Mouse (Mus musculus): ENCODE measurements around the gene Rnf157. TPM values are rescaled to one million over a fixed set of nuclear protein-coding genes. Genes with fewer than 3 reads are reported as not detected.

Gene Rnf157
- polyA plus RNA-seq, 1 experiment from 2014 or later, result 40.5 TPM

GRCm38 (mm10) chr11:116306126-116306982 lies 106.5 kb downstream of the Rnf157 start:
- ChIA-PET POLR2A (interaction anchor here (0.9 to 1.4 kb wide), 4 partner anchors 12 to 84 kb away, joined by 3 to 4 read pairs (median 4); no protein-coding TSS in a partner anchor), CTCF (interaction anchor here (0.7 to 2.3 kb wide), 4 partner anchors 10 to 30 kb away, joined by 3 to 11 read pairs (median 5); no protein-coding TSS in a partner anchor)
- DNase-seq (ENCODE audit: low read depth, low spot score) (no peak), ATAC-seq (peak; percentile 78)
- no peaks in the 10 kb centered on the region for H3K27me3 ChIP-seq
- no peak for TF ChIP-seq CTCF (IDR thresholded peaks at IDR 0.05)
- in situ Hi-C loops (cut with MboI; ENCODE audit: low pct_unique_long_range_greater_than_20kb), result no loop called here

- ChIA-PET CTCF (interaction anchor here (0.8 to 2.2 kb wide), 3 partner anchors 11 to 143 kb away, joined by 3 to 7 read pairs (median 4); no protein-coding TSS in a partner anchor), POLR2A (interaction anchor here (1.4 kb wide), 1 partner anchor 11 kb away, joined by 4 read pairs; no protein-coding TSS in a partner anchor)
- DNase-seq (ENCODE audit: low read depth, low spot score) (no peak), ATAC-seq (no peak)
- no peaks in the 10 kb centered on the region for H3K27me3 ChIP-seq
- TF ChIP-seq CTCF (IDR thresholded peaks at IDR 0.05), result no peak
- in situ Hi-C loops (cut with MboI; ENCODE audit: low pct_unique_long_range_greater_than_20kb), result no loop called here
These were observed 107.4 kb downstream of the Rnf157 start for GRCm38 (mm10) chr11:116305423-116305822.

GRCm38 (mm10) chr11:116298621-116299020 lies 114.2 kb downstream of the Rnf157 start:
- no peak for TF ChIP-seq CTCF (IDR thresholded peaks at IDR 0.05)
- no peak for DNase-seq (ENCODE audit: low read depth, low spot score)
- ATAC-seq, result no peak
- H3K27me3 ChIP-seq, result no peaks in the 10 kb centered on the region
- in situ Hi-C loops (cut with MboI; ENCODE audit: low pct_unique_long_range_greater_than_20kb), result no loop called here
- POLR2A ChIA-PET, result no interaction called here
- CTCF ChIA-PET, result interaction anchor here (1.1 kb wide), 1 partner anchor 17 kb away, joined by 3 read pairs; no protein-coding TSS in a partner anchor

GRCm38 (mm10) chr11:116298221-116298620 lies 114.6 kb downstream of the Rnf157 start:
- no peak for TF ChIP-seq CTCF (IDR thresholded peaks at IDR 0.05)
- in situ Hi-C loops (cut with MboI; ENCODE audit: low pct_unique_long_range_greater_than_20kb), result no loop called here
- POLR2A ChIA-PET, result no interaction called here
- DNase-seq (ENCODE audit: low read depth, low spot score) (no peak), ATAC-seq (no peak)
- CTCF ChIA-PET, result interaction anchor here (1.1 kb wide), 1 partner anchor 16 kb away, joined by 3 read pairs; no protein-coding TSS in a partner anchor
- H3K27me3 ChIP-seq, result no peaks in the 10 kb centered on the region

GRCm38 (mm10) chr11:116297017-116297416 lies 115.8 kb downstream of the Rnf157 start:
- in situ Hi-C loops (cut with MboI; ENCODE audit: low pct_unique_long_range_greater_than_20kb), result no loop called here
- TF ChIP-seq CTCF (IDR thresholded peaks at IDR 0.05), result no peak
- no peaks in the 10 kb centered on the region for H3K27me3 ChIP-seq
- ChIA-PET POLR2A (no interaction called here), CTCF (no interaction called here)
- DNase-seq (ENCODE audit: low read depth, low spot score) (no peak), ATAC-seq (no peak)

- DNase-seq (ENCODE audit: low read depth, low spot score) (no peak), ATAC-seq (no peak)
- ChIA-PET CTCF (interaction anchor here (0.8 kb wide), 1 partner anchor 69 kb away, joined by 4 read pairs; no protein-coding TSS in a partner anchor), POLR2A (no interaction called here)
- H3K27me3 ChIP-seq, result no peaks in the 10 kb centered on the region
- in situ Hi-C loops (cut with MboI; ENCODE audit: low pct_unique_long_range_greater_than_20kb), result no loop called here
- no peak for TF ChIP-seq CTCF (IDR thresholded peaks at IDR 0.05)
These were observed 116.6 kb downstream of the Rnf157 start for GRCm38 (mm10) chr11:116296191-116296734.

GRCm38 (mm10) chr11:116294319-116294718 lies 118.5 kb downstream of the Rnf157 start:
- peak; percentile 42 for ATAC-seq
- ChIA-PET CTCF (interaction anchor here (1.0 to 2.1 kb wide), 14 partner anchors 10 to 74 kb away, joined by 3 to 12 read pairs (median 4); partner anchors contain the start of genes Exoc7 and Srp68), POLR2A (interaction anchor here (0.9 to 1.1 kb wide), 3 partner anchors 11 to 69 kb away, joined by 3 to 4 read pairs (median 3); no protein-coding TSS in a partner anchor)
- in situ Hi-C loops (cut with MboI; ENCODE audit: low pct_unique_long_range_greater_than_20kb), result no loop called here
- no peak for DNase-seq (ENCODE audit: low read depth, low spot score)
- TF ChIP-seq CTCF (IDR thresholded peaks at IDR 0.05), result no peak
- H3K27me3 ChIP-seq, result no peaks in the 10 kb centered on the region

- H3K27me3 ChIP-seq, result no peaks in the 10 kb centered on the region
- no peak for TF ChIP-seq CTCF (IDR thresholded peaks at IDR 0.05)
- in situ Hi-C loops (cut with MboI; ENCODE audit: low pct_unique_long_range_greater_than_20kb), result no loop called here
- DNase-seq (ENCODE audit: low read depth, low spot score) (no peak), ATAC-seq (no peak)
- ChIA-PET CTCF (interaction anchor here (1.0 to 2.1 kb wide), 12 partner anchors 11 to 73 kb away, joined by 3 to 12 read pairs (median 4); partner anchors contain the start of genes Exoc7 and Srp68), POLR2A (interaction anchor here (0.9 to 1.1 kb wide), 2 partner anchors 12 to 19 kb away, joined by 3 to 4 read pairs; no protein-coding TSS in a partner anchor)
These were observed 119.2 kb downstream of the Rnf157 start for GRCm38 (mm10) chr11:116293538-116294137.

GRCm38 (mm10) chr11:116292401-116292800 lies 120.4 kb downstream of the Rnf157 start:
- ChIA-PET POLR2A (no interaction called here), CTCF (interaction anchor here (1.3 kb wide), 1 partner anchor 42 kb away, joined by 3 read pairs; no protein-coding TSS in a partner anchor)
- ATAC-seq, result no peak
- no peaks in the 10 kb centered on the region for H3K27me3 ChIP-seq
- in situ Hi-C loops (cut with MboI; ENCODE audit: low pct_unique_long_range_greater_than_20kb), result no loop called here
- TF ChIP-seq CTCF (IDR thresholded peaks at IDR 0.05), result no peak
- DNase-seq (ENCODE audit: low read depth, low spot score), result no peak

GRCm38 (mm10) chr11:116290556-116290955 lies 122.3 kb downstream of the Rnf157 start:
- CTCF ChIA-PET, result interaction anchor here (0.8 to 1.4 kb wide), 2 partner anchors 10 to 23 kb away, joined by 3 read pairs; no protein-coding TSS in a partner anchor
- DNase-seq (ENCODE audit: low read depth, low spot score) (no peak), ATAC-seq (no peak)
- TF ChIP-seq CTCF (IDR thresholded peaks at IDR 0.05), result no peak
- no peaks in the 10 kb centered on the region for H3K27me3 ChIP-seq
- in situ Hi-C loops (cut with MboI; ENCODE audit: low pct_unique_long_range_greater_than_20kb), result no loop called here
- POLR2A ChIA-PET, result no interaction called here
